Mouse (Mus musculus): ENCODE results near the gene Cenpl.

Gene Cenpl

DNA sequence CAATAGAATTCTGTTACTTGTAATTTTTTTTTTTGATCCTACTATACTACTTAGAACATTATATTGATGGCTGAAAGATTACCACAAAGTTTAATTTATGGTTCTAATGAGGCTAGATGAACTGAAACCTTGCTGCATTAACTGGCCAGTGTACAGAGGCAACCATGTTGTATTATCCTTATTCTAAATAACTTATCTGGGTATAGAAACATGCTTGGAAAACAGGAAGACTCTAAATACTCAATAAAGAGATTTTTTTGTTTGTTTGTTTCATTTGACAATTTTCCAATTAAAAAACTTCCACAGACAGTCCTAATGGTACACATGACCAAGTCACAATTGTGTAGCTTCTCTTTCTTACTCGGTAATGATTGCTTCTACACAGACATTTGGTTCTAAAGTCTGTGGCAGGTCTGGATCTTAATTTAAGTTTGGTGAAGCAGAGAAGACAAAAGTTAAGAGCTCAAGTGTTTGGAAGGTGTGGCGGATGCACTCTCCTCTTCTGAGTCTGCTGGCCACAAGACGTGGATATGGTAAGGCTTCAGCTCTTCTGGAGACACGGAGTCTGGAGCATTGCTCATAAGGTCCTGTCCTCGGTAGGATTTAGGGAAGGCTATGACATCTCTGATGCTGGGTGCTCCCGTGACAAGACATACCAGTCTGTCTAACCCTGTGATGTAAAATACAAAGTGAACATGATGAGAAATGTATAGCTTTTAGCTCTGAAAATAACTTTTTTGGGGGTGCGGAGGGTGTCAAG, 29.1 kb upstream of the Cenpl start:
- no peak for DNase-seq (ENCODE audit: low spot score)

- DNase-seq (ENCODE audit: low spot score), result no peak
Observed at GRCm38 (mm10) chr1:161046972-161047371, 23.5 kb upstream of the Cenpl start.

- DNase-seq (ENCODE audit: low spot score), result no peak
Observed at GRCm38 (mm10) chr1:161057164-161057563, 13.3 kb upstream of the Cenpl start.

- DNase-seq (ENCODE audit: low spot score), result no peak
Observed at GRCm38 (mm10) chr1:161063351-161063750, 7.2 kb upstream of the Cenpl start.

DNA sequence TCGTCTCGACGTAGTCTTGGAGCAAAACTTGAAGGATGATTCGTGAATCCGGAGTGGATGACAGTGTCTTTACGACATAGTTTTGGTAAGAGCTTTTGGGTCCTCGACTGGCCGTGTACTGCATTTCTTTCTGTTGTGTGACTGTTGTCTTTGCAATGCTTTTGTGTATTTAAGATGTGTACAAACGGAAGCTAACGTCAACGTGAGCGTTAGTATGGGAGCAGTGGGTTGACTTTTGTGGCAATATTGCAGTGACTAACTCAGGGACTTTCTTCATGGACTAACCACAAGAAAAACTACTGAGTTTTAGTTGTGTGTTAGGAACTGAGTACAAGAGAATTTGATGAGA, 733 bp downstream of the Cenpl start:
- no peak for DNase-seq (ENCODE audit: low spot score)

GRCm38 (mm10) chr1:161076238-161076637, 5.7 kb downstream of the Cenpl start:
- DNase-seq (ENCODE audit: low spot score), result no peak

DNA sequence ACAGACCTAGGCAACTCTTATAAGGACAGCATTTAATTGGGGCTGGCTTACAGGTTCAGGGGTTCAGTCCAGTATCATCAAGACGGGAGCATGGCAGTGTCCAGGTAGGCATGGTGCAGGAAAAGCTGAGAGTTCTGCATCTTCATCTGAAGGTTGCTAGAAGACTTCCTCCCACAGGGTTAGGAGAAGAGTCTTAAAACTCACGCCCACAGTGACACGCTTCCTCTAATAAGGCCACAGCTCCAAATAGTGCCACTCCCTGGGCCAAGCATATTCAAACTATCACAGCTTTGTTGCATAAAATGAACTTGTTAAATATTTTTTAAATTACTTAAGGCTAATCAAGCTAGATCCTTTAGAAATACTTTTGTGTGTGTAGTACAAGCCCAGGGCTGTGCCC, 6.7 kb downstream of the Cenpl start:
- DNase-seq (ENCODE audit: low spot score), result no peak

DNA sequence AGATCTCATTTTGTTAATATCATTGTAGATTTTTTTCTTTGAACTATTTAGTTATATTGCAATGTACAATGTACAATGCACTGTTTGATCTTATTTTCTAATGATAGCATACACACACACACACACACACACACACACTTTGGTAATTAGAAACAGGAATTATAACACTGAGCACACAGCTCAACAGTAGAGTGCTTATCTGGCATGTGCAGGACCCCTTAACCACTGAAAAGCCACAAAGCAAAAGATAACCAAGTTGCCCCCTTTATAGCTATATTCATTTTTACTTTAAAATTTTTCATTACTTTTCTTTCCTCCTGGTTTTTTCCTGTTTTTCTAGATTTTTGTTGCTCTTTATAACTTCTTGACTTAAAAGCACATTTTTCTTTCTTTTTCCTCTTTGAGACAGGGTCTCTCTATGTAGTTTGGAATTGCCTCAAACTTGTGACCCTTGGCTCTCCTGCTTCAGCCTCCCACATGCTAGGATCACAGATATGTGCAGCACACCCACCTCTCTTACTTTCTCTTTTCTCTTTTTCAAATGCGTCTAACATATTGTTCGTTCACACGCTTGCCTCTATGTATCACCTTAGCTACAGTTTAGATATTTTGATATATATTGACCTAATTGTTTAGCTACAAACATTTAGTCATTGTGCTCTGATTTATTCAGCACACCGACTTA, 29.4 kb downstream of the Cenpl start:
- no peak for DNase-seq (ENCODE audit: low spot score)

DNA sequence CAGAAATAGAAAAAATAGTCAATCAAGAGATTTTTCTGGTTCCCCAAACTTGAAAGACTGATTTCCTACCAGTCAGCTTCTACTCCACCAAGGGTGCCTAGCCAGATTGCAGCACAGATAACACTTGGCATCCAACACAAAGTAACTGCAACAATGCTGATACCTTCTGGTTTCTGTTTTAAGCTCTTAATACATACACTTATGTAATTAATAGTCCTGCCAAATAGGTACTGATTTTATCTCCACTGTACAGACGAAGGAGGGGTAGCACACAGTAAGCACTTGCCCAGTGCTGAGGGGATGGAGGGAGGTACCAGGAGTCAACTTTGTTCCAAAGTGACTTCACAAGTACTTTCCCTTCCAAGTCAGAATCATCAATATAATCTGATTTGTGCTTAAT, 33.3 kb downstream of the Cenpl start:
- DNase-seq (ENCODE audit: low spot score), result no peak

DNA sequence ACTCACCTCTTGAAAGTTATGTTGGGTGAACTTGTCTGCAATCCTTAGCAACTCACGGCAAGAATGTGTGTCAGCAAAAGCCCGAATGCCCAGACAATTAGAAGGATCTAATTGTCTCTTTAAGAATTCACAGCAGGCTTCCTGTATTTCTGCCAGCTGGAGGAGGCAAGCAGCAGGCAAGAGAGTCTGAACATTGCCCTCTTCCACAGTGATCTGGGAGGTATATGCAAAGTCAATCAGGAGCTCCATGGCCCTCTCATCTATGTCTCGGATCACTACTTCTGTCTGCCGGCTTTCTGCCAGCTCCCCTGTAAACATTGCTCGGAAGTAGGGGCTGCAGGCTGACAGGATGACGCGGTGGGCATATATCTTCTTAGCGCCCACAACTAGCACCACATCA, 38.7 kb downstream of the Cenpl start:
- no peak for DNase-seq (ENCODE audit: low spot score)

- DNase-seq (ENCODE audit: low spot score), result no peak
Observed at GRCm38 (mm10) chr1:161114591-161114990, 44.1 kb downstream of the Cenpl start.

DNA sequence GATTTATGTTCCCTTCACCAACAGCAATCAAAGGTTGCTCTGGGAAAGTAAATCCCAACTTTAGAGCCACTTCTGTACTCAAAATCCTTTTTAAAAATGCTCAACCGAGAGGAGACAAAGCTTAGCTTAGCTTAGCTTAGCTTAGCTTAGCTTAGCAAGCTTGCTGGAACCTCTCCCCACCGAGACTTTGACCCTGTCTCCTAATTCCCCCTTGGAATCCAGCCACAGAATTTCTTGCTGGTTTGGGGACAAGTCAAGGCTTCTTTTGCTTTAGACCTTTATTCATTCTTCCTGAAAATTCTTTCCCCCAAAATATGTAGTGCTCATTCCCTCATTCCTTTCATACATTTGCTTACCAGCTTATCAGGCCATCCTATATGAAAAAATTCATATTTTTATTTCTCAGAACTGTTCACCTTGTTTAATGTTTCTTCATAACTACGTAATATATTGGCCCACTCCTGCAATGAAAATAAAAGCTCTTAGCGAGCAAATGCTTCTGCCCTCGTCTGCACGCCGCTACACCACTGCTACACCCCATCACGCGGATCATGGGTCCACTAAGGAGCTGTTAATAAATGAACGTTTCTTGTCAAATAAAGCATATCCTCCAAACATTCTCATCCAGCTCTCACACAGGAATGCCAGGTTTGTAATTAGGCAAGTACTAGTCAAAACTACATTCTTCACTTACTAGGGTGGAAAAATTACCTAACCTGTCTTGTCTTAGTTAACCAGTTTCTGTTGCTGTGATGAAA, 52.3 kb downstream of the Cenpl start:
- DNase-seq (ENCODE audit: low spot score), result no peak

GRCm38 (mm10) chr1:161126461-161126860, 55.9 kb downstream of the Cenpl start:
- no peak for DNase-seq (ENCODE audit: low spot score)

GRCm38 (mm10) chr1:161130726-161131664, 60.5 kb downstream of the Cenpl start, which contains the start of gene Klhl20:
TSS of gene Klhl20 (minus strand) at chr1:161131511.
- DNase-seq (ENCODE audit: low spot score), result peak; percentile 91
